Mouse (Mus musculus) inflammation-experienced regulatory T-cells (primary cell): Measurements from ENCODE around the gene Gprin3. TPM values are rescaled to one million over a fixed set of nuclear protein-coding genes. Genes with fewer than 3 reads are reported as not detected.

Experiments used
- polyA plus RNA-seq, 2 experiments: library from polyadenylated mRNA; unstranded; fragments of 100-300 nt; shearing (Covaris generic); gene quantifications; one replicate each; pipeline ENCODE4 v1.2.1; 2017

Gprin3 gene
- 10 to 100 TPM; 13.9 to 20.7 TPM for polyA plus RNA-seq

GRCm38 (mm10) chr6:59425824-59426533, at the start of gene Gprin3:
Gene Gprin3, minus strand, starts transcription at chr6:59426294.

Other genes starting within 250 kb of the Gprin3 start
- 10 to 100 TPM; 37.8 to 38.8 TPM for gene Tigd2, start 217.4 kb downstream of the Gprin3 start, polyA plus RNA-seq